Comparison of ENCODE assay signal across 19 mouse cellular contexts in genomic region chr5:126063644-126064043, GRCm38 (mm10).
DNase-seq lines count a peak whose midpoint lies in the region; ATAC-seq and TF ChIP-seq lines count a peak whose summit lies in the region.
"Had no signal": no experiment of that assay in that cellular context is flagged by ENCODE, and none has a peak within 500 bp of the region (broad histone marks: within the 10 kb centered on the region; RNA-seq: fewer than 3 reads in every experiment).

No protein-coding gene starts in this region.

- POLR2A ChIA-PET in Patski (lab: Charles Lee) = no interaction called here

- CTCF ChIA-PET in Patski (lab: Charles Lee) = interaction anchor here (0.8 kb wide), 1 partner anchor 17 kb away, joined by 3 read pairs; no protein-coding TSS in a partner anchor

- no peak overlapping the region for H3K4me2 ChIP-seq in kidney, postnatal 0 days (ENCODE audit: low read length)
- H3K4me2 ChIP-seq in midbrain, postnatal 0 days (ENCODE audit: low read depth, low read length, poor library complexity, severe bottlenecking) = no peak overlapping the region
- no peak overlapping the region for H3K4me2 ChIP-seq in midbrain, embryonic 13.5 days (replicated peaks)
- H3K4me2 ChIP-seq: embryonic facial prominence, embryonic 15.5 days; hindbrain, embryonic 15.5 days; limb, embryonic 12.5 days; liver, embryonic 15.5 days had no signal

- no peaks in the 10 kb centered on the region for H3K9me3 ChIP-seq in kidney, postnatal 0 days (replicated peaks; ENCODE audit: low read length)
- no peaks in the 10 kb centered on the region for H3K9me3 ChIP-seq in midbrain, postnatal 0 days (ENCODE audit: low read length)
- 0 out of 2 replicates have a peak, but pooled peaks cover 4% of the 10 kb centered on the region for H3K9me3 ChIP-seq in midbrain, embryonic 13.5 days
- H3K9me3 ChIP-seq: embryonic facial prominence, embryonic 15.5 days; hindbrain, embryonic 15.5 days had no signal

- H3K27ac ChIP-seq in kidney, postnatal 0 days = no peak overlapping the region
- no peak overlapping the region for H3K27ac ChIP-seq in midbrain, postnatal 0 days (ENCODE audit: low read depth, low read length)
- H3K27ac ChIP-seq in midbrain, embryonic 13.5 days = no peak overlapping the region
- no peak overlapping the region for H3K27ac ChIP-seq in small intestine, adult 2 months (ENCODE audit: insufficient read depth, low read depth, low read length)
- H3K27ac ChIP-seq: embryonic facial prominence, embryonic 15.5 days; gastrocnemius, adult 2 months; hindbrain, embryonic 15.5 days; limb, embryonic 12.5 days; liver, embryonic 15.5 days had no signal

- DNase-seq in kidney, postnatal 0 days (ENCODE audit: low spot score) = no peak
- DNase-seq in kidney, postnatal 4 days = no peak
- DNase-seq in midbrain, postnatal 0 days (ENCODE audit: low spot score) = no peak
- no peak for DNase-seq in Patski (ENCODE audit: low read depth, low spot score)
- DNase-seq: gastrocnemius, adult 2 months; heart, adult 18-20 months; heart, postnatal 36 days; kidney, adult 11 months; lung, postnatal 14 days; midbrain, embryonic 14.5 days; thymus, postnatal 25 days had no signal

- TF ChIP-seq POLR2A in small intestine, adult 2 months (IDR thresholded peaks at IDR 0.05; ENCODE audit: low read depth, low read length) = no peak

- H3K27me3 ChIP-seq in kidney, postnatal 0 days (ENCODE audit: insufficient read depth, low read length) = no peaks in the 10 kb centered on the region
- H3K27me3 ChIP-seq in midbrain, postnatal 0 days (ENCODE audit: insufficient read depth, low read length) = no peaks in the 10 kb centered on the region
- no peaks in the 10 kb centered on the region for H3K27me3 ChIP-seq in midbrain, embryonic 13.5 days
- no peaks in the 10 kb centered on the region for H3K27me3 ChIP-seq in Patski
- H3K27me3 ChIP-seq in small intestine, adult 2 months (ENCODE audit: control insufficient read depth, insufficient read depth, low read length) = no peaks in the 10 kb centered on the region
- H3K27me3 ChIP-seq: embryonic facial prominence, embryonic 15.5 days; hindbrain, embryonic 15.5 days; limb, embryonic 12.5 days; liver, embryonic 15.5 days had no signal

- no peaks in the 10 kb centered on the region for H3K4me1 ChIP-seq in kidney, postnatal 0 days (replicated peaks; ENCODE audit: insufficient read depth, low read length)
- H3K4me1 ChIP-seq in midbrain, postnatal 0 days (ENCODE audit: insufficient read depth, low read length) = no peaks in the 10 kb centered on the region
- H3K4me1 ChIP-seq in midbrain, embryonic 13.5 days (replicated peaks) = no peaks in the 10 kb centered on the region
- no peaks in the 10 kb centered on the region for H3K4me1 ChIP-seq in small intestine, adult 2 months (ENCODE audit: control insufficient read depth, insufficient read depth, insufficient read length, low read length)
- H3K4me1 ChIP-seq: embryonic facial prominence, embryonic 15.5 days; hindbrain, embryonic 15.5 days; limb, embryonic 12.5 days; liver, embryonic 15.5 days had no signal

- peak; percentile 23 for TF ChIP-seq CTCF in kidney, postnatal 0 days (IDR thresholded peaks at IDR 0.05; ENCODE audit: low read depth)
- peak; percentile 47 for TF ChIP-seq CTCF in midbrain, postnatal 0 days (IDR thresholded peaks at IDR 0.05)
- TF ChIP-seq CTCF in Patski (IDR thresholded peaks at IDR 0.05) = peak; percentile 23
- peak; percentile 15; the same call in 1 of the 2 replicates for TF ChIP-seq CTCF in small intestine, adult 2 months (IDR thresholded peaks at IDR 0.05; ENCODE audit: extremely low read depth, insufficient read length, insufficient replicate concordance, low read depth, low read length)

- in situ Hi-C loops in Patski (cut with MboI; ENCODE audit: low pct_unique_long_range_greater_than_20kb) = no loop called here

- H3K9ac ChIP-seq in kidney, postnatal 0 days (ENCODE audit: low read depth, low read length) = no peak overlapping the region
- no peak overlapping the region for H3K9ac ChIP-seq in midbrain, postnatal 0 days (replicated peaks; ENCODE audit: low read length, poor library complexity, severe bottlenecking)
- H3K9ac ChIP-seq in midbrain, embryonic 13.5 days (replicated peaks) = no peak overlapping the region
- H3K9ac ChIP-seq: embryonic facial prominence, embryonic 15.5 days; hindbrain, embryonic 15.5 days; limb, embryonic 12.5 days; liver, embryonic 15.5 days had no signal

- ATAC-seq in kidney, postnatal 0 days (replicated peaks; ENCODE audit: low FRiP score, low read depth) = no peak
- no peak for ATAC-seq in midbrain, postnatal 0 days (ENCODE audit: low FRiP score)
- no peak for ATAC-seq in midbrain, embryonic 13.5 days
- no peak for ATAC-seq in Patski
- ATAC-seq in CD4-positive, CD25-positive, alpha-beta regulatory T cell, adult 4 months = no peak

- H3K36me3 ChIP-seq in kidney, postnatal 0 days (ENCODE audit: insufficient read depth, low read length) = no peaks in the 10 kb centered on the region
- no peaks in the 10 kb centered on the region for H3K36me3 ChIP-seq in midbrain, postnatal 0 days (ENCODE audit: insufficient read depth, low read length)
- no peaks in the 10 kb centered on the region for H3K36me3 ChIP-seq in midbrain, embryonic 13.5 days
- no peaks in the 10 kb centered on the region for H3K36me3 ChIP-seq in small intestine, adult 2 months (ENCODE audit: control insufficient read depth, insufficient read depth, low read length)
- H3K36me3 ChIP-seq: embryonic facial prominence, embryonic 15.5 days; hindbrain, embryonic 15.5 days; limb, embryonic 12.5 days; liver, embryonic 15.5 days had no signal

- no peak overlapping the region for H3K4me3 ChIP-seq in kidney, postnatal 0 days (replicated peaks; ENCODE audit: low read depth, low read length)
- H3K4me3 ChIP-seq in midbrain, postnatal 0 days (ENCODE audit: low read depth, low read length) = no peak overlapping the region
- H3K4me3 ChIP-seq in midbrain, embryonic 13.5 days (replicated peaks) = no peak overlapping the region
- H3K4me3 ChIP-seq in small intestine, adult 2 months (ENCODE audit: low read depth, low read length) = no peak overlapping the region
- H3K4me3 ChIP-seq: embryonic facial prominence, embryonic 15.5 days; gastrocnemius, adult 2 months; hindbrain, embryonic 15.5 days; limb, embryonic 12.5 days; liver, embryonic 15.5 days; myocyte had no signal
